Mouse (Mus musculus) olfactory bulb, adult 2 months (tissue): ENCODE results near the gene Sh2d5.

ENCODE experiments used
- CTCF ChIP-seq: fragments of 200-500 bp; IDR thresholded peaks from 2 replicates; pipeline ENCODE4 v1.5.1; 2012; ENCODE audit warnings: low read depth, mild to moderate bottlenecking, low read length, moderate library complexity; ENCODE audit not compliant: insufficient read depth
- POLR2A ChIP-seq: fragments of 200-500 bp; IDR thresholded peaks from 2 replicates; pipeline ENCODE4 v1.6.1; 2012; ENCODE audit warnings: mild to moderate bottlenecking, low read depth, low read length, moderate library complexity; ENCODE audit not compliant: insufficient read depth

DNA sequence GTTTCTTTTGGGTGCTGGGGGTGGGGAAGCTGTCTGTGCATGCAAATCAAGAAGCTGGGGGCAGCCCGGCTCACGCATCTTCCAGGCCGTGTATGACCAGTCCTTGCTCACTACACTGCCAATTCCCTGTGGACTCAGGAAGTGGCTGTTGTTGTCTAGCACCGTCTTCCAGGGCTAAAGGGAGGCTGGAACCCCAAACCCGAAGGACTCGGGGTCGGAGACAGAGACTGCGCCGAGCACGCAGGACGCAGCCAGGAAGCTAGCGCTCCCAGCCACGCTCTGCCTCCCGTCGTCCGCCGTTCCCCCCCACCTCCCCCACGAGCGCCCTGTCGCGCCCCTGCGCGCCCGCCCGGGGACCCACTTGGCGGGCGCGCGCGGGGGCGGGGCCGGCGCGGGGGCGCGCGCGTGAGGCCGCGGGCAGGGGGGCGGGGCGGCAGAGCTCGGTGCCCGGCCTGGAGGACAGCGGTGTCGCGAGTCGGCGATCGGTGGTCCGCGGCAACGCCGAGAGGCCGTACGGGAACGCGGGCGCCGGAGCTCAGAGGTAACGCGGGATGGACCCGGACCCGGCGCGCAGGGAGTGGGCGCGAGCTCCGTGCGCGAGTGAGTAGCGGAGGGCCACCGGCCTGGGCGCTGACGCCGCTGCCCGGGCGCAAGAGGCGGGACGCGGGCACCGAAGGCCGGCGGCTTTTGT lies 33.9 kb upstream of the Sh2d5 start, which contains the start of gene Hp1bp3:
- TF ChIP-seq CTCF (no peak), POLR2A (peak; percentile 48; the same call in 1 of the 2 replicates)
